Mouse (Mus musculus) heart, postnatal 10 days (tissue): ENCODE results near the gene Timm8b. TPM values are rescaled to one million over a fixed set of nuclear protein-coding genes. Genes with fewer than 3 reads are reported as not detected.
A peak's percentile ranks its signal among the peaks of the same experiment; 100 is the strongest.

ENCODE experiments used
- DNase-seq, 2 experiments: peaks; one replicate each; pipeline ENCODE4 v3.0.0; 2021
- intact Hi-C: fragments of 180-260 bp; cut with DNase I; formaldehyde crosslinking; loops from one replicate; pipeline ENCODE4 v1.15.1; 2025
- total RNA-seq, 2 experiments: library from RNA; stranded (reverse); gene quantifications; 2 replicates each; pipeline ENCODE4 v1.2.3; 2021

The Timm8b gene
- 100 to 1,000 TPM; 215 to 218 TPM for total RNA-seq

- intact Hi-C loops: loop anchor here (5.0 kb wide), 2 partner anchors 141 to 164 kb away; partner anchors contain the start of gene Fdxacb1
These were observed at the start of gene Timm8b, which contains the start of gene Sdhd for GRCm38 (mm10) chr9:50603189-50603997. Gene Timm8b, plus strand, starts transcription at chr9:50603910. Gene Sdhd, minus strand, starts transcription at chr9:50603812.

DNA sequence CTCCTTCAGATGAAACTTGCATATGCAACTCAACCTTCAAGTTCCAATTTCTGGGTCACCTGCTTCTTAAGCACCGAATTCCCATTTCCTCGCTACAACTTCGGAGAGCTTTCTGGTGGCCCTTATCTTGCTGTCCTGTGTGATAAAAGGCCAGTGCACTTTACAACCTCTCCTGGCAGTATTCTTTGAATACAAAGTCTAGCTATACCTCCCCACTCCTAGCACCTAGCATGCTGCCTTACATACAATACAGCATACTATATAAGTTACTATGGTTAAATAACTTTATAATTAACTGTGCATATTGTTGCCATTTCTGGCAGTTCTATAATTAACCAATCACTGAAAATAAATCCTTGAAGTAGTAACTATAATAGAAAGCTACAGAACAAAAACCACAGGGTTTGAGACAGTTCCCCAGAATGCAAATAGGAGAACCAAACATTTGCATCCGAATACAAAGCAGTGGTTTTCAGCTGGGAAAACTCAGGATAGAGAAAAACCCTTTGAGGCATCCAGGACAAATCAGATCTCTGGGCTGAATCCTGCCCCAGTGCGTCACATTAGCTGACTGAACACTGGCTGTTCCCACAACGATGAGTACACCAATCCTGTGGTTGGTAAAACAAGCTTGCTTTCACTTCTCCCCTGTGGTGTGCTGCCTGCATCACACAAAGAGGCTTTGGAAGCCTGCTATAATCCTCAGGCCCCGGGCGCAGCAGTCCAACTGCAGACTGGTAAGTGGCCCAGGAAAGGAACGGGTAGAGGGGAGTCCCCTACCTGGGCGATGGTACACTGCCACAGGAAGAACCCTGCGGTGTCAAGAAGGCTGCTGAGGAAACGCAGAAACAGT is 49.2 kb upstream of the Timm8b start, which contains the start of gene Il18:
Gene Il18, plus strand, starts transcription at position 587 of the 853 bp plus-strand sequence.
- DNase-seq: peak in 1 of 2 experiments; percentile 23
- intact Hi-C loops: no loop called here

More at GRCm38 (mm10) chr9:50603189-50603997, at the start of gene Timm8b, which contains the start of gene Sdhd:
- DNase-seq: peak; percentile 96

- intact Hi-C loops: no loop called here
These were observed 48.6 kb upstream of the Timm8b start, which contains the start of gene Bco2 for GRCm38 (mm10) chr9:50555094-50555446. Gene Bco2, minus strand, starts transcription at chr9:50555181.

GRCm38 (mm10) chr9:50561145-50561917 is 42.4 kb upstream of the Timm8b start, which contains the start of gene Tex12:
Gene Tex12, minus strand, starts transcription at chr9:50561325.
- DNase-seq: no peak
- intact Hi-C loops: no loop called here

More at GRCm38 (mm10) chr9:50555094-50555446, 48.6 kb upstream of the Timm8b start, which contains the start of gene Bco2:
- DNase-seq: no peak

DNA sequence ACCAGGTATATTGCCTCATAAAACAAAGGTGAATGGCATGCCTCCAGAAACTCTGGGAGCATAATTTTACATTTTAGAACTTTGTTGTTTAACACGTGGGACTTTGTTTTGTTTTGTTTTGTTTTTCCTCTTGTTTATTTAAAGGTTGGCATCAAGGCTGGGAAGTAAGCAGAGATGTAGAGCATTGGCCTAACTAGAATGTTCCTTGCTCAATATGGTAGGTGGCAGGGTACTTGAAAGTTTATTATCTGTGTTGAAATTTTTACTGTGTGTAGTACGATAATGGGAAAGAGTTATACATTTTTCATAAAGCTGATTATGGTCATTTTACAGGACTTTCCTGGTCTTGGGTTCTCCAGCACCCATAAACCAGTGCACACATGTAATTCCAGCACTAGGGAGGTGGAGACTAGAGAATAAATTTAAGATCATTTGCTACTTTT is 41.8 kb upstream of the Timm8b start:
- intact Hi-C loops: no loop called here

GRCm38 (mm10) chr9:50565173-50565572 is 38.5 kb upstream of the Timm8b start:
- intact Hi-C loops: no loop called here
- peak; percentile 10 to 19 for DNase-seq

More for the DNA sequence above, 41.8 kb upstream of the Timm8b start:
- no peak for DNase-seq

GRCm38 (mm10) chr9:50565940-50566339 is 37.8 kb upstream of the Timm8b start:
- intact Hi-C loops: no loop called here
- no peak for DNase-seq

- DNase-seq: no peak
- intact Hi-C loops: no loop called here
These were observed 36.3 kb upstream of the Timm8b start for GRCm38 (mm10) chr9:50567372-50567771.

GRCm38 (mm10) chr9:50567881-50568280 is 35.8 kb upstream of the Timm8b start:
- intact Hi-C loops: no loop called here
- DNase-seq: no peak

- DNase-seq: no peak
- intact Hi-C loops: no loop called here
These were observed 33.8 kb upstream of the Timm8b start for GRCm38 (mm10) chr9:50569599-50570525.

DNA sequence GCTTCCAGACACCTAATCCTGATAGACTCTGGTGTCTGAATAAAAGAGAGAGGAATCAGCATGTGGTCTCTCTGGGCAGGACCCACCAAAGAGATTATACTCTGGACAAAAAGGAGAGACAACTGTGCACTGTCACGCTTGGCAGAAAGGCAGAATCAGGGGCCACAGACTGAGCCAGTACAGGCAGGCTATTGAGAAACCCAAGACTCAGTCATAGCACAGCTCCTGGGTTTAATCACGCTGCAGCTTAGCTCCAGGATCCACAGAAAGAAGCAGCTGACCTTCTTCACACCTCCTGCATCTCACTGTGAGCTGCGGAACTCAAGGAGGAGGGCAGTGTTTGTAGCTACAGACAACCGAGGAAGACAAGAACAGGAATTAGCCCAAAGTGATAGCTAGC is 23.3 kb upstream of the Timm8b start:
- DNase-seq: no peak
- intact Hi-C loops: no loop called here

DNA sequence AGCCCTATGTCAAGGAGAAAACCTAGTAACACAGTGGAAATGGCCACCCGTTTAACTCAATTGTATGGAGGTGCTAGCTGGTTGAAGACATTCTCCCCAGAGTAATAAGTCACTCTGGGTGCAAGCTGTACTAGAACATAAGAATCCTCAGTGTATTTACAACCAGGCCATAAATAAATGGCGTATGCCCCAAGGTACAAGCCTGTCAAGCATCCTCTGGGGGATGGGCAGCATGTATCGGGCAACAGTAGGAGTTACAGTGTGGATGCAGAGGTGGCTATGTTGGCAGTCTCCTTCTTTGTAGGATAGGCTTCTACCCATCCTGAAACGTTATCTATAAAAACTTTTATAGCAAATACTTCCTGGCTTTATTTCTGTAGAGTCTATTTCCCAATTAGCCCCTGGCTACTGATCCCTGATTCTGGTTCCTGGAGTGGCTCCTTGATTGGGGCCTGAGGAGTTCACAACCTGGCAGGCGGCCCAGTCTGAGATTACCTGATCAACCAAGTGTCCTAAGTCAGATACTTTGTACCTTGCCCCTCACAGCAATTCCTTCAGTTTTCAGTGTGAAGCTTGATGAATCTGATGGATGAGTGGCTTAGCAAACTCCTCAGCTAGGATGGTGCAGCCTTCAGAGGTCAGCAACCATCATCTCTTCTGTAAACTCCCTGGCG is 18.4 kb upstream of the Timm8b start:
- DNase-seq: no peak
- intact Hi-C loops: no loop called here

DNA sequence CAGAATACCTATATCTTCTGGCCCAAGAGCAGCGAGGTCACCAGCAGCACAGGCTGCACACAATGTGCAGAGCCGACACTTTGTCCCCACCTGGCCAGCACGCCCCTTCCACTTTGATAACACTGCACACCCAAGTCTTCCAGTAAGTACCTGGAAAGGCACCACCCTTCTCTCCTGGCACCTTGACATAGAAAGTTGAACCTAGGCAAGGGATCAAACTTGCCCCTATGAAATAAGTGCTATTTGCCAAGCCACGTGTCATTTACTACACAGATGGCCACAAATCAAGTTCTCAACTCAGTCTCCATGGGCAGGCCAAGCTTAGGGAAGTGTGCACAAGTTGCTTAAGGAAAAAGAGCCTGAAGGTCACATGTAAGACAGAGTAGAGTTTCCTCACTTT is 16.8 kb upstream of the Timm8b start:
- DNase-seq: no peak
- intact Hi-C loops: no loop called here

DNA sequence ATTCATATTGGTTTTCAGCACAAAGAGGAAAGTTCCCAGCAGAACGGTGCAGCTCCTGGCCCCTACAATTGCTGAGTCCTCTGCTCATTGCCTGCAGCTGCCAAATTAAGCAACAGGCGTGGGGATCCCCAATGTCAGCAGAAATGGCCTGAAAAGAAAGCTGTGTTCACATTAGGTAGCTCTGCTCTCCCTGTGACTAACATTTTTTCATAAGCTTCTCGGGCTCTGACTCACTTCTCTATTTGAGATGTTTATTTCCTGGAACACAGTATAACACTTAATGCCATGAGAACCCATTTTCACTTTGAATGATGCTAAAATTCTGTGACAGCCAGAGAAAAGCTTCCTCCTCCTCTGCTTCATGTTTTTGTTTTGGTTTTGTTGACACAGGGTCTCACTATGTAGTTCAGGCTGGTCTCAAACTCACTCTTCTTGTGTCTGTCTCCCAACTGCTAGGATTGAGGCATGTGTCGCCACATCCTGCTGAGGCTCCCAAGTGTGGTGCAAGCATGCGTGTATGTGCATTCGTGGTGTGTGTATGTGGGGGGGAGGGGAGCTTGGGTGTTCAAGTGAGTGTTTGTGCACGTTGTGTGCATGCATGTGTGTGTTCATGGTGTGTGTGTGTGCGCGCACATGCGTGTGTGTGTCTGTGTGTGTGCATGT is 12.7 kb upstream of the Timm8b start:
- intact Hi-C loops: no loop called here
- peak; percentile 10 to 16 for DNase-seq

GRCm38 (mm10) chr9:50592955-50593354 is 10.8 kb upstream of the Timm8b start:
- intact Hi-C loops: no loop called here
- DNase-seq: no peak

DNA sequence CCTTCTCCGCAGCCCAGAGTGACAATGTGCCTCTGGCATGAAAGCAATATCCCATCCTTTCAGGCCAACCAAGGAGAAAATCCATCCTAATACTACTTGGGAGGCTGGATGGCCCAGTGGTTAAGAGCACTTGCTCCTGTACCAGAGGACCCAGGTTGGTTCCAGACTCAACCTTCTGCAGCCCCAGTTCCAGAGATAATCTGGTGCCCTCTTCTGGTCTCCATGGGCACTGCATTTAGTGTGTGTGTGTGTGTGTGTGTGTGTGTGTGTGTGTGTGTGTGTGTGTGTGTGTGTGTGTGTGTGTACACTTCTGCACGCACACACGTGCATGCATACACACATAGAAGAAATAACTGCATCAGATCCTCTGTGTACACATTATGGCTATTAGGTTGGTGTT is 10.2 kb upstream of the Timm8b start:
- DNase-seq: peak in 1 of 2 experiments; percentile 41
- intact Hi-C loops: no loop called here

GRCm38 (mm10) chr9:50594794-50595417 is 8.8 kb upstream of the Timm8b start:
- DNase-seq: no peak
- intact Hi-C loops: no loop called here

- peak; percentile 19 to 37 for DNase-seq
- intact Hi-C loops: no loop called here
These were observed 6.7 kb upstream of the Timm8b start for GRCm38 (mm10) chr9:50596973-50597372.
